Mouse (Mus musculus): ENCODE data around the gene RPS10-NUDT3.
"Not testable (repeated sequence)": the region's sequence is repeated elsewhere in the genome, so short reads cannot be mapped to it uniquely, and the experiment has no call there.

The RPS10-NUDT3 gene

GRCm38 (mm10) chr17:27639851-27640250, 4.8 kb upstream of the RPS10-NUDT3 start:
- not testable (repeated sequence) for DNase-seq

GRCm38 (mm10) chr17:27638921-27639332, 3.9 kb upstream of the RPS10-NUDT3 start:
- peak; percentile 76 to 80 for DNase-seq

GRCm38 (mm10) chr17:27637333-27637732, 2.3 kb upstream of the RPS10-NUDT3 start:
- peak; percentile 47 to 64 for DNase-seq

- peak; percentile 55 to 62 for DNase-seq
Observed at GRCm38 (mm10) chr17:27636132-27637020, 1.4 kb upstream of the RPS10-NUDT3 start, which contains the start of gene Rps10. Gene Rps10, minus strand, starts transcription at chr17:27636669.

- DNase-seq = not testable (repeated sequence)
Observed at GRCm38 (mm10) chr17:27635575-27635903, 517 bp upstream of the RPS10-NUDT3 start.

- DNase-seq = peak; percentile 87 to 94
Observed at GRCm38 (mm10) chr17:27629249-27630020, 5.6 kb downstream of the RPS10-NUDT3 start.

- no peak for DNase-seq
Observed at GRCm38 (mm10) chr17:27628376-27628775, 6.6 kb downstream of the RPS10-NUDT3 start.

- no peak for DNase-seq
Observed at GRCm38 (mm10) chr17:27627451-27627850, 7.6 kb downstream of the RPS10-NUDT3 start.

- DNase-seq = no peak
Observed at GRCm38 (mm10) chr17:27626681-27627080, 8.3 kb downstream of the RPS10-NUDT3 start.

- no peak for DNase-seq
Observed at GRCm38 (mm10) chr17:27625455-27626251, 9.4 kb downstream of the RPS10-NUDT3 start.

GRCm38 (mm10) chr17:27623360-27624326, 11.4 kb downstream of the RPS10-NUDT3 start, which contains the start of gene Nudt3:
Gene Nudt3, minus strand, starts transcription at chr17:27623495.
- DNase-seq = peak; percentile 96

GRCm38 (mm10) chr17:27622611-27623359, 12.2 kb downstream of the RPS10-NUDT3 start:
- DNase-seq = peak; percentile 77 to 81

- DNase-seq = peak; percentile 50 to 59
Observed at GRCm38 (mm10) chr17:27621705-27622531, 13.1 kb downstream of the RPS10-NUDT3 start.

- DNase-seq = no peak
Observed at GRCm38 (mm10) chr17:27621161-27621560, 13.9 kb downstream of the RPS10-NUDT3 start.

GRCm38 (mm10) chr17:27615388-27615787, 19.6 kb downstream of the RPS10-NUDT3 start:
- DNase-seq = no peak

- peak; percentile 62 to 65 for DNase-seq
Observed at GRCm38 (mm10) chr17:27613016-27613415, 22.0 kb downstream of the RPS10-NUDT3 start.

GRCm38 (mm10) chr17:27611994-27612393, 23.0 kb downstream of the RPS10-NUDT3 start:
- no peak for DNase-seq

- no peak for DNase-seq
Observed at GRCm38 (mm10) chr17:27611519-27611884, 23.5 kb downstream of the RPS10-NUDT3 start.

- DNase-seq = peak in 1 of 2 experiments; percentile 37
Observed at GRCm38 (mm10) chr17:27610679-27611518, 24.1 kb downstream of the RPS10-NUDT3 start.
